Mouse (Mus musculus) liver, adult 2 months (tissue): Measurements from ENCODE around the gene Rin3.

ENCODE experiments used
- CTCF ChIP-seq: fragments of 200-500 bp; IDR thresholded peaks from 2 replicates; pipeline ENCODE4 v1.5.1; 2011; ENCODE audit warnings: low read depth, low read length, control low read depth
- POLR2A ChIP-seq: fragments of 200-500 bp; IDR thresholded peaks from 2 replicates; pipeline ENCODE4 v1.6.1; 2011; ENCODE audit warnings: low read length, control low read depth; ENCODE audit not compliant: insufficient read depth; ENCODE audit errors: extremely low read depth

- TF ChIP-seq POLR2A = no peak
- TF ChIP-seq CTCF = no peak
Observed at GRCm38 (mm10) chr12:102395998-102396991, 113.4 kb downstream of the Rin3 start.
